Mouse (Mus musculus) liver, postnatal 0 days (tissue): ENCODE data around the gene Mob1a. TPM values are rescaled to one million over a fixed set of nuclear protein-coding genes. Genes with fewer than 3 reads are reported as not detected.

ENCODE experiments used
- ATAC-seq: fragments of 200-750 bp; cut with Nextera tagmentation; 2 replicates; pipeline ENCODE4 v1.8.0; 2017; ENCODE audit warnings: mild to moderate bottlenecking, moderate library complexity
- DNase-seq: peaks from one replicate; pipeline ENCODE4 v3.0.0-alpha.2; 2016
- H3K27ac ChIP-seq: fragments of 300-500 bp; sonication (generic); 2 replicates; pipeline ENCODE4 v1.5.1; 2014; ENCODE audit warnings: antibody characterized with exemption, moderate library complexity, mild to moderate bottlenecking, low read depth
- H3K27me3 ChIP-seq: fragments of 300-500 bp; sonication (generic); 2 replicates; pipeline ENCODE4 v1.6.1; 2014; ENCODE audit warnings: low read length, control low read depth, mixed read lengths; ENCODE audit not compliant: insufficient read depth
- H3K36me3 ChIP-seq: fragments of 300-500 bp; sonication (generic); replicated peaks from 2 replicates; pipeline ENCODE4 v1.6.1; 2014; ENCODE audit warnings: mild to moderate bottlenecking, control low read depth, low read length, moderate library complexity, mixed read lengths; ENCODE audit not compliant: insufficient read depth
- H3K4me1 ChIP-seq: fragments of 300-500 bp; sonication (generic); 2 replicates; pipeline ENCODE4 v1.6.1; 2014; ENCODE audit warnings: antibody characterized with exemption, mild to moderate bottlenecking, control low read depth; ENCODE audit not compliant: insufficient read depth
- H3K4me2 ChIP-seq: fragments of 300-500 bp; sonication (generic); 2 replicates; pipeline ENCODE4 v1.6.1; 2014; ENCODE audit warnings: low read depth, mild to moderate bottlenecking, low read length, moderate library complexity, mixed read lengths
- H3K4me3 ChIP-seq: fragments of 300-500 bp; sonication (generic); 2 replicates; pipeline ENCODE4 v1.5.1; 2014; ENCODE audit warnings: low read depth, low read length
- H3K9ac ChIP-seq: fragments of 300-500 bp; sonication (generic); replicated peaks from 2 replicates; pipeline ENCODE4 v1.6.1; 2014; ENCODE audit warnings: mild to moderate bottlenecking, moderate library complexity
- H3K9me3 ChIP-seq: fragments of 300-500 bp; sonication (generic); 2 replicates; pipeline ENCODE4 v1.6.1; 2016; ENCODE audit warnings: mild to moderate bottlenecking, control low read depth, low read length, mixed read lengths
- CTCF ChIP-seq: sonication (generic); IDR thresholded peaks from 2 replicates; pipeline ENCODE4 v1.5.1; 2016; ENCODE audit warnings: antibody characterized with exemption, low read depth
- EP300 ChIP-seq: IDR thresholded peaks from 2 replicates; pipeline ENCODE4 v1.6.1; 2016; ENCODE audit warnings: antibody characterized with exemption, low read depth, mild to moderate bottlenecking
- WGBS: fragments of 180-500 bp; shearing (Covaris S2); extraction: QIAGEN DNeasy Blood & Tissue Kit; methylation state at CpG from one replicate; pipeline ENCODE4 v1.1.7; 2014; ENCODE audit not compliant: insufficient replicate concordance; 5-methylcytosine and 5-hydroxymethylcytosine counted together
- polyA plus RNA-seq: library from polyadenylated mRNA; unstranded; fragments of >200 nt; fragmentation: Nextera tagmentation; extraction: Ambion mirVana; gene quantifications from 2 replicates; pipeline ENCODE4 v1.2.1, GENCODE M21; 2015

Mob1a gene
- polyA plus RNA-seq, 1 experiment from 2014 or later = 20.9 TPM

- ATAC-seq = no peak
- Histone ChIP-seq H3K36me3 (peaks cover 20% of the 10 kb centered on the region), H3K9ac (no peak overlapping the region), H3K27ac (no peak overlapping the region), H3K27me3 (no peaks in the 10 kb centered on the region), H3K9me3 (no peaks in the 10 kb centered on the region), H3K4me1 (no peaks in the 10 kb centered on the region), H3K4me2 (no peak overlapping the region), H3K4me3 (no peak overlapping the region)
- TF ChIP-seq EP300 (no peak), CTCF (no peak)
- no peak for DNase-seq
- 79% methylated on average over 5 of the region's 5 CpGs for WGBS
These were observed 23.6 kb upstream of the Mob1a start for GRCm38 (mm10) chr6:83302264-83302663.

DNA sequence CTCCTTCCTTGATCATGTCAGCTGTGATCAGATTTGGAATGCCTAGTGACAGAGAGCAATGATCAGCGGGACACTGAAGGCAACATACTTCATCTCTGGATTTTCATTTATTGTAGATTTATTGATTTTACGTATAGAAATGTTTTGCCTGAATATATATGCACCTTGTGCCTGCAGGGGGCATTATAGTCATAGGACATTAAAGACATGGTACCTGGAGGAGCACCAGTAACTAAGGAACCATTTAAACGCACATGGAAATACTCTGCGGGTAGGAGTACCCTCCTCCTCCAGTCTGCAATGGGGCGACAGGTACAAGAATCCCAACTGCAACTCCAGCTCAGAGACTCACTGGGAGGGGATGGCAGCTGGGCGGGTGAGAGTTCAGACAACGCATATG lies 16.8 kb upstream of the Mob1a start:
- Histone ChIP-seq H3K4me3 (no peak overlapping the region), H3K27me3 (no peaks in the 10 kb centered on the region), H3K4me1 (peaks cover 5% of the 10 kb centered on the region; the same call in 1 of the 2 replicates), H3K27ac (no peak overlapping the region), H3K9ac (no peak overlapping the region), H3K4me2 (no peak overlapping the region), H3K9me3 (no peaks in the 10 kb centered on the region), H3K36me3 (peaks cover 65% of the 10 kb centered on the region)
- 88% methylated on average over 7 of the region's 7 CpGs for WGBS
- no peak for TF ChIP-seq EP300
- peak; percentile 35 for TF ChIP-seq CTCF
- ATAC-seq = no peak
- DNase-seq = no peak

- no peak overlapping the region for H3K27ac ChIP-seq
- H3K4me1 ChIP-seq = peaks cover 17% of the 10 kb centered on the region
- no peaks in the 10 kb centered on the region for H3K27me3 ChIP-seq
- H3K4me3 ChIP-seq = no peak overlapping the region
- no peak overlapping the region for H3K4me2 ChIP-seq
- no peak for ATAC-seq
- H3K36me3 ChIP-seq = peaks cover 50% of the 10 kb centered on the region
- no peak overlapping the region for H3K9ac ChIP-seq
- WGBS = 90% methylated on average over 11 of the region's 11 CpGs
- TF ChIP-seq CTCF = no peak
- no peak for TF ChIP-seq EP300
- DNase-seq = no peak
- H3K9me3 ChIP-seq = no peaks in the 10 kb centered on the region
These were observed 14.6 kb upstream of the Mob1a start for GRCm38 (mm10) chr6:83311206-83311605.

GRCm38 (mm10) chr6:83312021-83312420 lies 13.8 kb upstream of the Mob1a start:
- Histone ChIP-seq H3K9me3 (no peaks in the 10 kb centered on the region), H3K4me1 (peaks cover 23% of the 10 kb centered on the region), H3K27me3 (no peaks in the 10 kb centered on the region), H3K4me2 (no peak overlapping the region), H3K36me3 (peaks cover 45% of the 10 kb centered on the region), H3K4me3 (no peak overlapping the region), H3K27ac (no peak overlapping the region), H3K9ac (peak overlapping the region; percentile 30; the same call in 1 of the 2 replicates)
- WGBS = 83% methylated on average over 7 of the region's 7 CpGs
- ATAC-seq (peak; percentile 31; the same call in 1 of the 2 replicates), DNase-seq (no peak)
- no peak for TF ChIP-seq CTCF

- Histone ChIP-seq H3K27ac (no peak overlapping the region), H3K9me3 (no peaks in the 10 kb centered on the region), H3K36me3 (peaks cover 45% of the 10 kb centered on the region), H3K4me1 (peaks cover 23% of the 10 kb centered on the region), H3K4me3 (no peak overlapping the region), H3K4me2 (no peak overlapping the region), H3K27me3 (no peaks in the 10 kb centered on the region), H3K9ac (no peak overlapping the region)
- 77% methylated on average over 8 of the region's 8 CpGs for WGBS
- no peak for DNase-seq
- peak; percentile 36 for ATAC-seq
- TF ChIP-seq EP300 (peak; percentile 84), CTCF (no peak)
These were observed 13.3 kb upstream of the Mob1a start for GRCm38 (mm10) chr6:83312514-83312913.

DNA sequence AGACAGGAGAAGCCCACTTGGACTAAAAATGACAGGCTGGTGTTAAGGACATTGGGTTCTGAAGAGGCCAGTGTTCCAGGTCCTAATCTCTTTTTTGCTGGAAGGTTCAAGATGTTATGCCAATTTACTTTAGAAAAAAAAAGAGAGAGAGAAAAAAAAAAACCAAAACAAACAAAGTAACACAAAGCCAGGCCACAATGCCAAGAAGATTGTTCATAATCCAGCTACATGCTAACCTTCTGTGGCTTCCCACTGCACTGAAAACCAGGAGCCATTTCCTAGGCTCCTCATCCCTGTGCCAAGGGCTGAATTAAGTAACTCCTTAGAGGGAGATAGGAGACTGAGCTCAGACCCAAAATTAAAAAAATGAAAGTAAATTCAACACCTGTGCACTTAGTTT lies 10.5 kb upstream of the Mob1a start:
- no peaks in the 10 kb centered on the region for H3K9me3 ChIP-seq
- TF ChIP-seq EP300 (no peak), CTCF (no peak)
- H3K27me3 ChIP-seq = no peaks in the 10 kb centered on the region
- no peak overlapping the region for H3K27ac ChIP-seq
- H3K4me2 ChIP-seq = peak overlapping the region; percentile 97
- H3K4me3 ChIP-seq = peak overlapping the region; percentile 85
- DNase-seq (no peak), ATAC-seq (no peak)
- no peak overlapping the region for H3K9ac ChIP-seq
- H3K4me1 ChIP-seq = peaks cover 23% of the 10 kb centered on the region
- peaks cover 30% of the 10 kb centered on the region for H3K36me3 ChIP-seq

GRCm38 (mm10) chr6:83316022-83316421 lies 9.8 kb upstream of the Mob1a start:
- Histone ChIP-seq H3K27me3 (no peaks in the 10 kb centered on the region), H3K4me3 (peak overlapping the region; percentile 85), H3K9ac (peak overlapping the region; percentile 75), H3K4me2 (peak overlapping the region; percentile 97), H3K4me1 (peaks cover 23% of the 10 kb centered on the region), H3K9me3 (no peaks in the 10 kb centered on the region), H3K27ac (no peak overlapping the region), H3K36me3 (peaks cover 22% of the 10 kb centered on the region)
- ATAC-seq (no peak), DNase-seq (peak; percentile 43)
- no peak for TF ChIP-seq CTCF
- no peak for TF ChIP-seq EP300
- WGBS = 17% methylated on average over 10 of the region's 10 CpGs
